Mouse (Mus musculus): ENCODE data around the gene Zfpm1. TPM values are rescaled to one million over a fixed set of nuclear protein-coding genes. Genes with fewer than 3 reads are reported as not detected.

Zfpm1 gene
- polyA plus RNA-seq, 1 experiment, result 20.7 TPM

DNA sequence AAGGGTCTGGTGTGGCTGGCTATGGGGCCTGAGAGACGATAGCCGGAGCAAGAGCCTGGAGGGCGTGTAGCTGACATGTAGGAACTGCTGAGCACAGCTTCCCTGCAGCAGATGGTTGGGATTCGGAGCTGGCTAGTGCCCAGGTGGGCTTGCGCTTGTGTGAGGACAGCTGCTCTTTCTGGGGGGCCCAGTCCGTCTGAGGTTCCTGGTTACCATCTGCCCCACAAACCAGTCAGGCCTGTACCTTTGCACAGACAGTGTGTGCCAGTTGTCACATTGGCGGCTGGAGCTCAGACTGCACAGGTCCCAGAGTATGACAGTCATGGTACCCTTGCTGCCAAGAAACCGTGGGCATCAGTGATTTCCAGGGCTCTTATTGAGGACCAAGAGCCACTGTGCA, 25.9 kb downstream of the Zfpm1 start:
- no peak for TF ChIP-seq MAX (IDR thresholded peaks at IDR 0.05)
- TF ChIP-seq MYOG (IDR thresholded peaks at IDR 0.05; ENCODE audit: control insufficient read depth, extremely low read depth, insufficient read length), result no peak
- TF ChIP-seq USF1 (IDR thresholded peaks at IDR 0.05; ENCODE audit: low read depth), result no peak
- no peak for TF ChIP-seq MYOD1 (IDR thresholded peaks at IDR 0.05; ENCODE audit: control insufficient read depth, insufficient read length, low read depth)
- no peak for TF ChIP-seq CEBPB (IDR thresholded peaks at IDR 0.05; ENCODE audit: low read depth)
- TF ChIP-seq CTCF (IDR thresholded peaks at IDR 0.05; ENCODE audit: control insufficient read depth, insufficient read depth, insufficient read length), result no peak
- TF ChIP-seq FOSL1 (IDR thresholded peaks at IDR 0.05; ENCODE audit: insufficient read depth, low read length, poor library complexity, severe bottlenecking), result no peak
- Histone ChIP-seq H3K79me2 (ENCODE audit: control insufficient read depth, insufficient read depth) (no peaks in the 10 kb centered on the region), H3K27me3 (ENCODE audit: control insufficient read depth, insufficient read depth, insufficient read length) (no peaks in the 10 kb centered on the region), H3ac (ENCODE audit: control insufficient read depth, insufficient read length, low read depth) (no peak overlapping the region), H3K79me3 (ENCODE audit: low read depth) (no peaks in the 10 kb centered on the region), H3K4me3 (ENCODE audit: insufficient read depth, poor library complexity, severe bottlenecking) (no peak overlapping the region), H3K36me3 (ENCODE audit: control insufficient read depth, insufficient read depth) (no peaks in the 10 kb centered on the region)

DNA sequence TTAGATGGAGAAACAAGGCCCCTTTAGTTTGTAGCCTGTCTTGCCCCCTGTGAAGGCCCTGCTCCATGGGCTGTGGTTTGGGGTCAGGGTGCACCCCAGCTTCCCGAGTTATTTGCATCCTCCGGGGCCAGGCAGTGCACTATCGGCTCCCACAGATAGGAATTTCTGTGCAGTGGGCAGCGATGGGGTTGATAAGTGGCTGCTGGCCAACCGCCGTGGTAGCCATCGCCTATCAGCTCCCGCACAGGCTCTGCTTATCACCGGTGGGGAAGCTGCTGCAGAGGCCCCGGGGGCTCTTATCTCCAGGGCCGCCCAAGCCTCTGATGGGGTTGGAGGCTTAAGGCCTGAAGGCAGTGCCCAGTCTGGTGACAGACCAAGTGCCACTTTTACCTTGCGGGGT, 27.3 kb downstream of the Zfpm1 start:
- Histone ChIP-seq H3K27me3 (ENCODE audit: control insufficient read depth, insufficient read depth, insufficient read length) (no peaks in the 10 kb centered on the region), H3K79me3 (ENCODE audit: low read depth) (no peaks in the 10 kb centered on the region), H3K36me3 (ENCODE audit: control insufficient read depth, insufficient read depth) (no peaks in the 10 kb centered on the region), H3K4me3 (ENCODE audit: insufficient read depth, poor library complexity, severe bottlenecking) (no peak overlapping the region), H3ac (ENCODE audit: control insufficient read depth, insufficient read length, low read depth) (no peak overlapping the region), H3K79me2 (ENCODE audit: control insufficient read depth, insufficient read depth) (no peaks in the 10 kb centered on the region)
- TF ChIP-seq MYOD1 (IDR thresholded peaks at IDR 0.05; ENCODE audit: control insufficient read depth, insufficient read length, low read depth) (no peak), USF1 (IDR thresholded peaks at IDR 0.05; ENCODE audit: low read depth) (no peak), CTCF (IDR thresholded peaks at IDR 0.05; ENCODE audit: control insufficient read depth, insufficient read depth, insufficient read length) (no peak)

DNA sequence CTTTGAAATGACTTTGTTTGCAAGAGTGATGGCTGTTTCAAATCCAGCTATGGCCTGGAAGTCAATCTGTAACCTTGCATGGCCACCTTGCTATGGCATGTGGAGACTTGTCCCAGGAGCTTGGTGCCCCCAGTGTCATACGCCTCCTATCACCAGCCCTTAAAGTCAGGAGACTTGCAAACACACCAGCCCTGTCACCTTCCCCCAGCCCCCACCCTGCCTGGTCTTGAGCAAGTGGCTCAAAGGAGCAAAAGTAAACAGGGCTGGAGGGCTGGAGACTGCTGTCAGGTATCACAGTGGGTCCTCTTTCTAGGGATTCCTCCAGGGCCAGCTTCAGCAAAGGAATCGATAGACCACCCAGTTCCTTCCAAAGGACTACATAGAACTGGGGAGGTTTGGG, 29.2 kb downstream of the Zfpm1 start:
- Histone ChIP-seq H3K4me3 (ENCODE audit: insufficient read depth, poor library complexity, severe bottlenecking) (no peak overlapping the region), H3K79me2 (ENCODE audit: control insufficient read depth, insufficient read depth) (no peaks in the 10 kb centered on the region), H3K79me3 (ENCODE audit: low read depth) (no peaks in the 10 kb centered on the region), H3K36me3 (ENCODE audit: control insufficient read depth, insufficient read depth) (no peaks in the 10 kb centered on the region), H3K27me3 (ENCODE audit: control insufficient read depth, insufficient read depth, insufficient read length) (no peaks in the 10 kb centered on the region), H3ac (ENCODE audit: control insufficient read depth, insufficient read length, low read depth) (no peak overlapping the region)
- TF ChIP-seq USF1 (IDR thresholded peaks at IDR 0.05; ENCODE audit: low read depth) (no peak), CTCF (IDR thresholded peaks at IDR 0.05; ENCODE audit: control insufficient read depth, insufficient read depth, insufficient read length) (no peak), MYOD1 (IDR thresholded peaks at IDR 0.05; ENCODE audit: control insufficient read depth, insufficient read length, low read depth) (no peak), CEBPB (IDR thresholded peaks at IDR 0.05; ENCODE audit: low read depth) (no peak), MYOG (IDR thresholded peaks at IDR 0.05; ENCODE audit: control insufficient read depth, extremely low read depth, insufficient read length) (no peak), FOSL1 (IDR thresholded peaks at IDR 0.05; ENCODE audit: insufficient read depth, low read length, poor library complexity, severe bottlenecking) (no peak), MAX (IDR thresholded peaks at IDR 0.05) (no peak)

DNA sequence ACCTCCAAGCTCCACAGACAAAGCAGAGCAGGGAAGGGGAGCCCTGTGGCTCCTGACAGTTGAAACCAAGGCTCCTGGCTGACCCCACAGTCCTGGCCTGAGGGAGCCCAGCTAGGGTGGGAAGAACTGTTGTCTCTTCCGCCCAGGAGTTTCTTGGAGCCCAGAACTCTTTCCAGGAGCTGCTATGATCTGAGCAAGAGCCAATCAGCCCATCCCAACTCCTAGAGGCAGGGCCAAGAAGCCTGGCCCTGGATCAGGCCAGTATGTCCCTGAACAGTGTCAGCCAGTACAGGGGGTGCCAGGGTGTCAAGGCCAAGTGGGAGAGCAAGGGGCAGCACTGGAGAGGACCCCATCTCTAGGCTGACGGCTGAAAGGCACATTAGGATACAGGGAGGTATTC, 30.6 kb downstream of the Zfpm1 start:
- TF ChIP-seq USF1 (IDR thresholded peaks at IDR 0.05; ENCODE audit: low read depth) (no peak), MAX (IDR thresholded peaks at IDR 0.05) (no peak), CTCF (IDR thresholded peaks at IDR 0.05; ENCODE audit: control insufficient read depth, insufficient read depth, insufficient read length) (no peak), FOSL1 (IDR thresholded peaks at IDR 0.05; ENCODE audit: insufficient read depth, low read length, poor library complexity, severe bottlenecking) (no peak), MYOD1 (IDR thresholded peaks at IDR 0.05; ENCODE audit: control insufficient read depth, insufficient read length, low read depth) (no peak), CEBPB (IDR thresholded peaks at IDR 0.05; ENCODE audit: low read depth) (no peak), MYOG (IDR thresholded peaks at IDR 0.05; ENCODE audit: control insufficient read depth, extremely low read depth, insufficient read length) (no peak)
- no peak overlapping the region for H3K4me3 ChIP-seq (ENCODE audit: insufficient read depth, poor library complexity, severe bottlenecking)
- no peak overlapping the region for H3ac ChIP-seq (ENCODE audit: control insufficient read depth, insufficient read length, low read depth)
- no peaks in the 10 kb centered on the region for H3K79me3 ChIP-seq (ENCODE audit: low read depth)
- H3K27me3 ChIP-seq (ENCODE audit: control insufficient read depth, insufficient read depth, insufficient read length), result no peaks in the 10 kb centered on the region
- H3K36me3 ChIP-seq (ENCODE audit: control insufficient read depth, insufficient read depth), result no peaks in the 10 kb centered on the region
- H3K79me2 ChIP-seq (ENCODE audit: control insufficient read depth, insufficient read depth), result no peaks in the 10 kb centered on the region

DNA sequence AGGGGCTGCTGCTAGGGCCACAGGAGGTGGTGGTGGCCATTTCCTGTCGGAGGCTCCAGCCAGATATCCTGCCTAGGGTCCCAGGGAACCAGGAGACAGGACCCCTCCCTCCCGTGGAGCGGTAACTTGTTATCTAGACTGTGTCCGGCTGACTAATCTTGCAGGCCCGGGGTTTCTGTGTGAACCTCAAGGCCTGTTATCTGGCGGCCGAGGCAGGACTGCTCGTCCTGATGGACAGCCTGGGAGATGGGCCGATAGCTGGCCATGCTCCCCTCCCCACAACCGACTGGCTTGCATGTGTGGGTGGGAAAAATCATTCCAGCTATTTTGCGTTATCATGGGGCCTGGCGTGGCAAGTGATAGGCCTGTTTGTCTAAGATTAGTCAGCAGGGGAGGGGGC, 31.4 kb downstream of the Zfpm1 start:
- Histone ChIP-seq H3K79me3 (ENCODE audit: low read depth) (no peaks in the 10 kb centered on the region), H3K36me3 (ENCODE audit: control insufficient read depth, insufficient read depth) (no peaks in the 10 kb centered on the region)

DNA sequence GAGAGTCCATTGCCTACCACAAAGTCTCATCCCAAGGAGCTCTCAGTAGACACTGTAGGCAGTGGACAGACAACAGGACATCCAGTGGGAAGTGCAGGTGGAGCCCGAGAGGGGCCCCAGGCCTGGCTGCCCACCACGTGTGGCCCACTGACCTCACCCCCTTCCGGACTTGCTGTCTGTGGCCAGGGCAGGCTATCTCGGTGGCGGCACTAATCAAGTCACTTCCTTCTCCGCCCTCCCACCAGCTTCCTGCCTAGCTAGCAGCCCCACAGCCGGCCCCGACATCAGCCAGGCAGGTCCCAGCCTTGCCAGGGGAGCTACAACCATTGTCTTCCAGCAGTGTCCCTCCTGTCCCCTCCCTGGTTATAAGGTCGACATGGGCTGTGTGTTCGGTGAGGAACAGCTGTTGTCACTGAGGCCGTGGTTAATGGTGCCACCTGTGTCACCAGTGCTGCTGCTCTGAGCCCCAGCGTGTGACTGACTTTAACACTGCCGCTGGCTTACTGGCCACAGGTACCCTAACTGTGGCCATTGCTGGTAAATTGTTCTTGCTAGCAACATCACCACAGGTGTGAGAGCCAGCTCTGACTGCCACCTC, 33.1 kb downstream of the Zfpm1 start:
- Histone ChIP-seq H3K79me2 (ENCODE audit: control insufficient read depth, insufficient read depth) (no peaks in the 10 kb centered on the region), H3K4me3 (ENCODE audit: insufficient read depth, poor library complexity, severe bottlenecking) (no peak overlapping the region), H3K79me3 (ENCODE audit: low read depth) (no peaks in the 10 kb centered on the region), H3ac (ENCODE audit: control insufficient read depth, insufficient read length, low read depth) (no peak overlapping the region), H3K27me3 (ENCODE audit: control insufficient read depth, insufficient read depth, insufficient read length) (no peaks in the 10 kb centered on the region), H3K36me3 (ENCODE audit: control insufficient read depth, insufficient read depth) (no peaks in the 10 kb centered on the region)
- TF ChIP-seq USF1 (IDR thresholded peaks at IDR 0.05; ENCODE audit: low read depth), result no peak

More for the DNA sequence above, 31.4 kb downstream of the Zfpm1 start:
- H3K4me3 ChIP-seq (ENCODE audit: insufficient read depth, poor library complexity, severe bottlenecking), result no peak overlapping the region
- no peaks in the 10 kb centered on the region for H3K79me2 ChIP-seq (ENCODE audit: control insufficient read depth, insufficient read depth)
- H3ac ChIP-seq (ENCODE audit: control insufficient read depth, insufficient read length, low read depth), result no peak overlapping the region
- H3K27me3 ChIP-seq (ENCODE audit: control insufficient read depth, insufficient read depth, insufficient read length), result no peaks in the 10 kb centered on the region
- TF ChIP-seq FOSL1 (IDR thresholded peaks at IDR 0.05; ENCODE audit: insufficient read depth, low read length, poor library complexity, severe bottlenecking), result no peak
- TF ChIP-seq MAX (IDR thresholded peaks at IDR 0.05), result no peak
- TF ChIP-seq MYOG (IDR thresholded peaks at IDR 0.05; ENCODE audit: control insufficient read depth, extremely low read depth, insufficient read length), result no peak
- TF ChIP-seq CTCF (IDR thresholded peaks at IDR 0.05; ENCODE audit: control insufficient read depth, insufficient read depth, insufficient read length), result no peak
- no peak for TF ChIP-seq USF1 (IDR thresholded peaks at IDR 0.05; ENCODE audit: low read depth)
- no peak for TF ChIP-seq CEBPB (IDR thresholded peaks at IDR 0.05; ENCODE audit: low read depth)
- no peak for TF ChIP-seq MYOD1 (IDR thresholded peaks at IDR 0.05; ENCODE audit: control insufficient read depth, insufficient read length, low read depth)

Measured in C2C12 (cell line).